Mouse (Mus musculus): Measurements from ENCODE around the gene Pkn3.
"Not testable (repeated sequence)": the region's sequence is repeated elsewhere in the genome, so short reads cannot be mapped to it uniquely, and the experiment has no call there.

Pkn3 gene

DNA sequence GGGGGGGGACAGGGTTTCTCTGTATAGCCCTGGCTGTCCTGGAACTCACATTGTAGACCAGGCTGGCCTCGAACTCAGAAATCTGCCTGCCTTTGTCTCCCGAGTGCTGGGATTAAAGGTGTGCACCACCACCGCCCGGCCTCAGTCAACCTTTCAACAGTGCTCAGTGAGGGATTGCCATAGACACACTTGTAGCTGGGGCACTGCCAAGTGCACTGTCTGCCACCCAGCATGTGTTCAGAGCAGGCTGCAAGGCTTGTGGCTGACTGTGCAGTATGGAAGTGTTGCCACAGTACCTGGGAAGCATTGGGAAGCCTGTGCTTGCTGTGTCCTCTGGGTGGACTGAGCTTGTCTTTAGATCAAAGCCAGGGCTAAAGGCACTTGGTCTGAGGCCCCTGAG, 62.5 kb downstream of the Pkn3 start:
- not testable (repeated sequence) for DNase-seq (ENCODE audit: low read depth, low spot score)
